Mouse (Mus musculus) activated CD4-positive, CD25-positive, alpha-beta regulatory T cell, adult 9 weeks (primary cell): ENCODE data around the gene Klhl22. TPM values are rescaled to one million over a fixed set of nuclear protein-coding genes. Genes with fewer than 3 reads are reported as not detected.

Source experiments
- polyA plus RNA-seq: library from polyadenylated mRNA; unstranded; fragments of 100-300 nt; shearing (Covaris generic); gene quantifications from one replicate; pipeline ENCODE4 v1.2.1, GENCODE M21; 2017

The Klhl22 gene
- 16.1 TPM for polyA plus RNA-seq

DNA sequence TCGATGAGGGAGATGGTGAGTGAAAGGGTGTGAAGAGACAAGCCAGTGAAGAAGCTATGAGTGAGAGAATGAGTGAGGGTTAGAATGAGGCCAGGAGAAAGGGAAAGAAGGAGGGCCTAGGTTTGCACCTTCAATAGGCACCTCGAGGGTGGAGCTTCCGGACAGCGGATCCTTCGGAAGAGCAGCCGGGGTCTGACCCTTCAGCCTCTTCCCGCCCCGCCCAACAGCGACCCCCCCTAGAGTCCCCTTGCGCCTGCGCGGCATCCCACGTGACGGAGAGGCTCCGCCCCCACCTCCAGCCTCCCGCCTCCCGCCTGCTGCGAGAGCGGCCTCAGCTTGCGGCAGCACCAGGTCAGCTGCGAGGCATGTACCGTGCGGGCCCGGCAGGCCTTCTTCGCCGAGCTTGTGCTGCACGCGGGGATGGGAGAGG is at the start of gene Klhl22:
TSS of gene Klhl22 (plus strand) at position 275 of the 430 bp plus-strand sequence.

GRCm38 (mm10) chr16:17732841-17733340 is 26.5 kb upstream of the Klhl22 start, which contains the start of gene Med15:
Gene Med15, minus strand, starts transcription at chr16:17732891.

GRCm38 (mm10) chr16:17796971-17797811 is 37.8 kb downstream of the Klhl22 start, which contains the start of gene Scarf2:
Gene Scarf2, plus strand, starts transcription at chr16:17797282.

DNA sequence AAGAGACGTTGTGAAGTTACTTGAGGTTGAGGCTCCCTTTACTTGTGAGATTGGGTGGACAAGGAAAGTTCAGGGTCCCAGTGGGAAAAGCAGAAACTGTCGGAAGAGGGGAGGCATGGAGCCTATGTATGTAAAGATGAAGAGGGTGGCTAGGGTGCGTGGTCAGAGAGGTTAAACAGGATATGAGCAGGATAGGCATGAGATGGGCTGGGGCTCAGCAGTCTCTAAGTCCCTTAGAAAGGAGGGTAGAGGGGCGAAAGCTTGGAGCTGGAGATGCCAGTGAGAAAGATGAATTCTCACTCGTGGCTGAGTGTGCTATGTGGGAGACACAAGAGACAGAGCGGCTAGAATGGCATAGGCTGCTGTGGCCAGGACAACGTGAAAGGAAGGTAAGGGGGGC is 73.4 kb downstream of the Klhl22 start, which contains the start of gene B830017H08Rik:
TSS of gene B830017H08Rik (plus strand) at position 301 of the 400 bp plus-strand sequence.

GRCm38 (mm10) chr16:17838051-17838450 is 78.6 kb downstream of the Klhl22 start, which contains the start of gene Car15:
Gene Car15, minus strand, starts transcription at chr16:17838364.

Other genes starting within 250 kb of the Klhl22 start
- 82.1 TPM for gene Thap7, start 228.5 kb upstream of the Klhl22 start, polyA plus RNA-seq
- not detected for gene Lrrc74b, start 198.4 kb upstream of the Klhl22 start, polyA plus RNA-seq
- gene P2rx6, start 197.7 kb upstream of the Klhl22 start, polyA plus RNA-seq, result not detected
- gene Slc7a4, start 176.4 kb upstream of the Klhl22 start, polyA plus RNA-seq, result 1.1 TPM
- gene Smpd4, start 140.3 kb upstream of the Klhl22 start, polyA plus RNA-seq, result 23.7 TPM
- 0.67 TPM for gene Ccdc74a, start 113.1 kb upstream of the Klhl22 start, polyA plus RNA-seq
- gene Med15, start 26.7 kb upstream of the Klhl22 start, polyA plus RNA-seq, result 167 TPM
- not detected for gene Scarf2, start 37.7 kb downstream of the Klhl22 start, polyA plus RNA-seq
- gene B830017H08Rik, start 73.5 kb downstream of the Klhl22 start, polyA plus RNA-seq, result not detected
- gene Car15, start 78.7 kb downstream of the Klhl22 start, polyA plus RNA-seq, result 1.9 TPM
- 0.49 TPM for gene Gm20518, start 132.1 kb downstream of the Klhl22 start, polyA plus RNA-seq
- gene Tssk1, start 134.6 kb downstream of the Klhl22 start, polyA plus RNA-seq, result not detected
- 66.4 TPM for gene Dgcr2, start 138.9 kb downstream of the Klhl22 start, polyA plus RNA-seq
- 0.20 TPM for gene Tssk2, start 139.0 kb downstream of the Klhl22 start, polyA plus RNA-seq
- gene Ess2, start 151.7 kb downstream of the Klhl22 start, polyA plus RNA-seq, result 64.7 TPM
- not detected for gene Gsc2, start 155.4 kb downstream of the Klhl22 start, polyA plus RNA-seq
- gene Slc25a1, start 168.6 kb downstream of the Klhl22 start, polyA plus RNA-seq, result 18.7 TPM
- gene Vpreb2, start 220.8 kb downstream of the Klhl22 start, polyA plus RNA-seq, result not detected